In genomic region chr8:19784554-19785364, GRCm38 (mm10) we compare ENCODE assay signal across 8 mouse cellular contexts. TPM values are rescaled to one million over a fixed set of nuclear protein-coding genes. Genes with fewer than 3 reads are reported as not detected.
DNase-seq lines count a peak whose midpoint lies in the region; ATAC-seq and TF ChIP-seq lines count a peak whose summit lies in the region.
"Not testable (repeated sequence)": the region's sequence is repeated elsewhere in the genome, so short reads cannot be mapped to it uniquely, and the experiment has no call there.

No protein-coding gene starts in this region.

- not testable (repeated sequence) for H3K36me3 ChIP-seq in hindbrain, embryonic 10.5 days; lung, postnatal 0 days (ENCODE audit: insufficient read depth, low read length)

- H3K9me3 ChIP-seq in hindbrain, embryonic 10.5 days: peaks cover 14% of the 10 kb centered on the region
- H3K9me3 ChIP-seq in lung, postnatal 0 days (ENCODE audit: low read length): not testable (repeated sequence)

- H3K27me3 ChIP-seq in hindbrain, embryonic 10.5 days (ENCODE audit: insufficient read depth, poor library complexity, severe bottlenecking); lung, postnatal 0 days (replicated peaks; ENCODE audit: insufficient read depth, low read length): not testable (repeated sequence)

- H3K4me1 ChIP-seq in hindbrain, embryonic 10.5 days (replicated peaks); lung, postnatal 0 days (ENCODE audit: insufficient read depth, low read depth, low read length): not testable (repeated sequence)

- TF ChIP-seq EP300 in lung, postnatal 0 days (IDR thresholded peaks at IDR 0.05): not testable (repeated sequence)

- peak overlapping the region; percentile 91 for H3K27ac ChIP-seq in hindbrain, embryonic 10.5 days
- H3K27ac ChIP-seq in lung, postnatal 0 days (ENCODE audit: low read length): peak overlapping the region; percentile 71; the same call in 1 of the 2 replicates

- WGBS in hindbrain, embryonic 10.5 days: 13% methylated on average over 71 of the region's 71 CpGs
- WGBS in lung, postnatal 0 days: 11% methylated on average over 66 of the region's 71 CpGs

- H3K9ac ChIP-seq in lung, postnatal 0 days (replicated peaks; ENCODE audit: low read depth): peak overlapping the region; percentile 98

- peak; percentile 100 for DNase-seq in MN1 (ENCODE audit: low spot score)
- DNase-seq in cerebellum, adult 9-10 months: peak; percentile 100
- peak; percentile 94 for DNase-seq in hindbrain, embryonic 10.5 days (ENCODE audit: low spot score)
- DNase-seq in layer of hippocampus, adult 9-11 months: peak; percentile 98
- peak; percentile 97 for DNase-seq in lung, postnatal 0 days (ENCODE audit: low spot score)
- peak; percentile 100 for DNase-seq in ovary, postnatal 14 days (ENCODE audit: low spot score)
- DNase-seq in thymus, postnatal 14 days: peak; percentile 94

- peak overlapping the region; percentile 60 for H3K4me3 ChIP-seq in hindbrain, embryonic 10.5 days
- H3K4me3 ChIP-seq in lung, postnatal 0 days (ENCODE audit: low read depth, low read length): peak overlapping the region; percentile 70

- TF ChIP-seq CTCF in lung, postnatal 0 days (IDR thresholded peaks at IDR 0.05): peak; percentile 54

- ATAC-seq in frontal cortex, adult (ENCODE audit: low TSS enrichment): peak; percentile 99
- peak; percentile 100 for ATAC-seq in lung, postnatal 0 days

- H3K4me2 ChIP-seq in lung, postnatal 0 days (replicated peaks; ENCODE audit: low read depth, low read length): peak overlapping the region; percentile 57

RNA-seq across cellular contexts. Expression of gene 4930467E23Rik, which starts 55.4 kb away (rescaled TPM):
- polyA plus RNA-seq in hindbrain, embryonic 10.5 days (2016; fragmentation: Nextera tagmentation; extraction: Ambion mirVana): 0.07 TPM in 1 of 2 replicates, not detected in the other
- 0.07 TPM in 1 of 2 replicates, not detected in the other for polyA plus RNA-seq in lung, postnatal 0 days (2015; fragmentation: Nextera tagmentation; extraction: Ambion mirVana)

Comparison
In these comparisons a context has a peak if more than half of its experiments do, and no peak if none do; other contexts are left out.
1. Peak in every context shown above with its lines: DNase-seq, ATAC-seq, H3K4me3 ChIP-seq and H3K27ac ChIP-seq.